Mouse (Mus musculus) midbrain, postnatal 0 days (tissue): Measurements from ENCODE around the gene Pex13. TPM values are rescaled to one million over a fixed set of nuclear protein-coding genes. Genes with fewer than 3 reads are reported as not detected.
A peak's percentile ranks its signal among the peaks of the same experiment; 100 is the strongest.
"Not testable (repeated sequence)": the region's sequence is repeated elsewhere in the genome, so short reads cannot be mapped to it uniquely, and the experiment has no call there.

Source experiments
- ATAC-seq: fragments of 200-750 bp; cut with Nextera tagmentation; 2 replicates; pipeline ENCODE4 v1.8.0; 2017; ENCODE audit warnings: moderate number of reproducible peaks, mild to moderate bottlenecking, moderate TSS enrichment, moderate library complexity; ENCODE audit not compliant: low FRiP score
- DNase-seq: peaks from one replicate; pipeline ENCODE4 v3.0.0-alpha.2; 2015; ENCODE audit warnings: low spot score
- H3K27ac ChIP-seq: fragments of 300-500 bp; sonication (generic); 2 replicates; pipeline ENCODE4 v1.5.1; 2014; ENCODE audit warnings: low read depth, mild to moderate bottlenecking, low read length, mixed read lengths
- H3K27me3 ChIP-seq: fragments of 300-500 bp; sonication (generic); 2 replicates; pipeline ENCODE4 v1.6.1; 2014; ENCODE audit warnings: low read length, control low read depth, mixed read lengths; ENCODE audit not compliant: insufficient read depth
- H3K36me3 ChIP-seq: fragments of 300-500 bp; sonication (generic); 2 replicates; pipeline ENCODE4 v1.6.1; 2014; ENCODE audit warnings: low read length, control low read depth, mixed read lengths; ENCODE audit not compliant: insufficient read depth
- H3K4me1 ChIP-seq: fragments of 300-500 bp; sonication (generic); 2 replicates; pipeline ENCODE4 v1.6.1; 2014; ENCODE audit warnings: mild to moderate bottlenecking, control low read depth, antibody characterized with exemption, low read length, mixed read lengths; ENCODE audit not compliant: insufficient read depth
- H3K4me2 ChIP-seq: fragments of 300-500 bp; sonication (generic); 2 replicates; pipeline ENCODE4 v1.6.1; 2014; ENCODE audit warnings: low read depth, mild to moderate bottlenecking, low read length, mixed read lengths; ENCODE audit not compliant: poor library complexity, severe bottlenecking
- H3K4me3 ChIP-seq: fragments of 300-500 bp; sonication (generic); 2 replicates; pipeline ENCODE4 v1.5.1; 2014; ENCODE audit warnings: low read depth, mild to moderate bottlenecking, low read length, moderate library complexity
- H3K9ac ChIP-seq: fragments of 300-500 bp; sonication (generic); replicated peaks from 2 replicates; pipeline ENCODE4 v1.6.1; 2014; ENCODE audit warnings: mild to moderate bottlenecking, low read length, moderate library complexity, mixed read lengths; ENCODE audit not compliant: poor library complexity, severe bottlenecking
- H3K9me3 ChIP-seq: fragments of 300-500 bp; sonication (generic); 2 replicates; pipeline ENCODE4 v1.6.1; 2016; ENCODE audit warnings: low read length, control low read depth
- CTCF ChIP-seq: IDR thresholded peaks from 2 replicates; pipeline ENCODE4 v1.5.1; 2016; ENCODE audit warnings: antibody characterized with exemption, mild to moderate bottlenecking
- WGBS: fragments of 180-500 bp; shearing (Covaris S2); extraction: QIAGEN DNeasy Blood & Tissue Kit; methylation state at CpG from one replicate; pipeline ENCODE4 v1.1.7; 2014; 5-methylcytosine and 5-hydroxymethylcytosine counted together
- polyA plus RNA-seq: library from polyadenylated mRNA; unstranded; fragments of >200 nt; fragmentation: Nextera tagmentation; extraction: Ambion mirVana; gene quantifications from 2 replicates; pipeline ENCODE4 v1.2.1, GENCODE M21; 2015
- total RNA-seq: library from RNA; depleted of rRNA; stranded (reverse); fragments of >200 nt; gene quantifications from 2 replicates; pipeline ENCODE4 v1.2.3, GENCODE M21; 2014

The Pex13 gene
- total and polyA plus RNA-seq, 2 experiments from 2014 or later = 17.9 to 24.8 TPM

GRCm38 (mm10) chr11:23634573-23634972, 31.2 kb downstream of the Pex13 start:
- Histone ChIP-seq H3K27ac (no peak overlapping the region), H3K36me3 (no peaks in the 10 kb centered on the region), H3K27me3 (no peaks in the 10 kb centered on the region), H3K4me2 (no peak overlapping the region), H3K9ac (no peak overlapping the region), H3K4me3 (no peak overlapping the region), H3K9me3 (no peaks in the 10 kb centered on the region), H3K4me1 (no peaks in the 10 kb centered on the region)
- DNase-seq (peak; percentile 5), ATAC-seq (no peak)
- 69% methylated on average over 8 of the region's 8 CpGs for WGBS
- TF ChIP-seq CTCF = no peak

DNA sequence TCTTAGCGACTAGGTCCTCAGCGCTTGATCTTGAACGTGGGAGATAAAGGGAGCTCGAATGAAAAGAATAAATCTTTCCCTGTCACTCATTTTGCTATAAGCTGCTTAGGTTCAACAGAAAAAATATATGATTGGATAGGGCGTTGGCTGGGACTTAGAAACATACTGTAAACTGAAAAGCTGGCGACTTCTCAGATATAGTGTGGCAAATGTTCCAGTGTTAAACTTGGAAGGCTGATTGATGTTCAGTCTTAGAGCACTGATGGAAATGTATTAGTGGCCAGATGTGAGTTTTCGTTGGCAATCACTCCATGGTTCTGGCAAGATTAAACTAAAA, 31.9 kb downstream of the Pex13 start:
- no peaks in the 10 kb centered on the region for H3K9me3 ChIP-seq
- H3K36me3 ChIP-seq = no peaks in the 10 kb centered on the region
- no peaks in the 10 kb centered on the region for H3K4me1 ChIP-seq
- no peak for DNase-seq
- TF ChIP-seq CTCF = no peak
- H3K4me3 ChIP-seq = peak overlapping the region; percentile 92
- peak overlapping the region; percentile 69 for H3K27ac ChIP-seq
- H3K4me2 ChIP-seq = peak overlapping the region; percentile 66
- H3K27me3 ChIP-seq = no peaks in the 10 kb centered on the region
- ATAC-seq = no peak; the same call in 1 of the 2 replicates
- H3K9ac ChIP-seq = peak overlapping the region; percentile 84; the same call in 1 of the 2 replicates
- WGBS = 5% methylated on average over 7 of the region's 7 CpGs

DNA sequence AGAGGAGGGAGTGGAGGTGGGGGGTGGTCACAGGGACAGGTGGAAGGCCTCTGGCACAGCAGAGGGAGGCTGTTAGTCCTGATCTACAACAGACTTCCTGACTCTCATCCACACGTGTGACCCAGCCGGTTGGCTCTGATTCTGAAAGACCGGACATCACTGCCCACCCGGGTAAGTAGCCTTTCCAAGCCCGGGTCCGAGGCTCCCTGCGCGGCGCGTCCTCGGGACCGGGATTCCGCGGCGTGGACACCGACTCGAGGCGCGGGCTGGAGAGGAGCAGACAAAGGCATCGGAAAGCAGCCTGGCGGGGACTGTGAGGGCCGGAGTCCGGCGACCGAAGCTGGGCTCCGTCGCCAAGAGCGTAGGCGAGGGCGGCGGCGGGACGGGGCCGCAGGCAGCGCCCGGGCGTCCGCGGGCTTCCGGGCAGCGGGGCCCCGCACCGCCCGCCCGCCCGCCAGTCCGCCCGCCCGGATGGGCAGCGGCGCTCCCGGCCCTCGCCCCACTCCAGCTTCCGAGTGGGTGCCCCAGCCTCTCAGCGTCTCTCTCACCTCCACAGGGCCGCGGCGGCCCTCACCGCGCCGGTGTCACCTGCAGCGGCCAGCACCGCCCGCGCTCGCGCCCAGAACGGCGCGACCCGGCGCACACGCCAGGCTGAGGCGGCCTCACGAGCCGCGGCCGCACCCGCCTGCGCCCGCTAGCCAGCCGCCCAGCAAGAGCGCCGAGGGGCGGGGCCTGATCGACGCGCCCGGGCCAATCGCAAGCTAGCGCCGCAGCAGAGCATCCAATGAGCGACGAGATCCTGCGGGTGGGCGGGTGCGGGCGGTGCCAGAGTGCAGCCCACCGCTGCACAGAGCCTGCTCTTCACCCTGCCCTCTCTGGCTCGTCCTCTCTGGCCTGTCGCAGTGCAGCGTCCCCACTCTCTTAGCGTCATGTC, 32.5 kb downstream of the Pex13 start, which contains the start of gene 0610010F05Rik:
0610010F05Rik (minus strand) TSS at position 695 of the 934 bp plus-strand sequence.
- no peaks in the 10 kb centered on the region for H3K4me1 ChIP-seq
- peak within 1 kb of the TSS; percentile 66 for H3K4me2 ChIP-seq
- no peaks in the 10 kb centered on the region for H3K9me3 ChIP-seq
- ATAC-seq (peak; percentile 100), DNase-seq (peak; percentile 97)
- peak within 1 kb of the TSS; percentile 95 for H3K27ac ChIP-seq
- H3K36me3 ChIP-seq = 0 out of 2 replicates have a peak, but pooled peaks cover 2% of the 10 kb centered on the region
- no peak for TF ChIP-seq CTCF
- peak within 1 kb of the TSS; percentile 84 for H3K9ac ChIP-seq
- no peaks in the 10 kb centered on the region for H3K27me3 ChIP-seq
- 3% methylated on average over 64 of the region's 103 CpGs for WGBS
- peak within 1 kb of the TSS; percentile 92 for H3K4me3 ChIP-seq

DNA sequence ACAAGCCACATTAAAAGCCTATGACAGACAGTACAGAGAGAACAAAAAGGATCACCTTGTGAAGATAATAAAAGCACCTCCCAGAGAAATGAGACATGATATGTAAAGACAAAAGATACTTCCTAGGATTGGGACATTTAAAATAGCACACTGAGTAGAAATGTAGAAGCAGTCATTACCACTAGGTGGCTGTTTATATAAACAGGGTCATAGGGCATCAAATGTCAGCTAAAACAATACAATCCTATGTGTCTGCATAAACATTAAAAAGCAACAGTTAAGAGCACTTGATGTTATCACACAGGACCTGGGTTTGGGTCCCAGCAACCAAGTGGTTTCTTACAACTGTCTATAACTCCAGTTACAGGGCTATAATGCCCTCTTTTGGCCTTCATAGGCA, 35.1 kb downstream of the Pex13 start:
- peak; percentile 45 for TF ChIP-seq CTCF
- Histone ChIP-seq H3K9ac (no peak overlapping the region), H3K9me3 (no peaks in the 10 kb centered on the region), H3K4me1 (no peaks in the 10 kb centered on the region), H3K27ac (no peak overlapping the region), H3K4me3 (no peak overlapping the region), H3K4me2 (no peak overlapping the region), H3K36me3 (peaks cover 6% of the 10 kb centered on the region; the same call in 1 of the 2 replicates), H3K27me3 (no peaks in the 10 kb centered on the region)
- ATAC-seq (no peak), DNase-seq (no peak)

- no peak for TF ChIP-seq CTCF
- Histone ChIP-seq H3K4me2 (no peak overlapping the region), H3K27ac (no peak overlapping the region), H3K4me1 (no peaks in the 10 kb centered on the region), H3K27me3 (no peaks in the 10 kb centered on the region), H3K4me3 (no peak overlapping the region), H3K9ac (no peak overlapping the region), H3K9me3 (no peaks in the 10 kb centered on the region), H3K36me3 (peaks cover 8% of the 10 kb centered on the region; the same call in 1 of the 2 replicates)
- ATAC-seq = no peak
- 85% methylated on average over 5 of the region's 5 CpGs for WGBS
- no peak for DNase-seq
Measured at GRCm38 (mm10) chr11:23618995-23619394, 46.8 kb downstream of the Pex13 start.

- Histone ChIP-seq H3K27ac (no peak overlapping the region), H3K27me3 (no peaks in the 10 kb centered on the region), H3K4me2 (no peak overlapping the region), H3K9me3 (no peaks in the 10 kb centered on the region), H3K4me3 (no peak overlapping the region), H3K36me3 (peaks cover 10% of the 10 kb centered on the region), H3K4me1 (no peaks in the 10 kb centered on the region), H3K9ac (no peak overlapping the region)
- no peak for TF ChIP-seq CTCF
- 90% methylated on average over 5 of the region's 5 CpGs for WGBS
- ATAC-seq (no peak), DNase-seq (no peak)
Measured at GRCm38 (mm10) chr11:23614546-23614945, 51.2 kb downstream of the Pex13 start.

- ATAC-seq, H3K4me2 ChIP-seq, DNase-seq, H3K27me3 ChIP-seq, H3K9me3 ChIP-seq, H3K9ac ChIP-seq, H3K27ac ChIP-seq, H3K4me1 ChIP-seq, H3K4me3 ChIP-seq: not testable (repeated sequence)
- 91% methylated on average over 6 of the region's 6 CpGs for WGBS
- peaks cover 20% of the 10 kb centered on the region for H3K36me3 ChIP-seq
Measured at GRCm38 (mm10) chr11:23607291-23607690, 58.5 kb downstream of the Pex13 start.
